Mouse (Mus musculus) lung, postnatal 0 days (tissue): ENCODE data around the gene Crabp2. TPM values are rescaled to one million over a fixed set of nuclear protein-coding genes. Genes with fewer than 3 reads are reported as not detected.

Source experiments
- ATAC-seq: fragments of 200-750 bp; cut with Nextera tagmentation; 2 replicates; pipeline ENCODE4 v1.8.0; 2017; ENCODE audit warnings: moderate library complexity
- DNase-seq: peaks from one replicate; pipeline ENCODE4 v3.0.0-alpha.2; 2016; ENCODE audit warnings: low spot score
- H3K27ac ChIP-seq: fragments of 300-500 bp; sonication (generic); 2 replicates; pipeline ENCODE4 v1.5.1; 2014; ENCODE audit warnings: antibody characterized with exemption, mild to moderate bottlenecking, low read length, mixed read lengths
- H3K27me3 ChIP-seq: fragments of 300-500 bp; sonication (generic); replicated peaks from 2 replicates; pipeline ENCODE4 v1.6.1; 2014; ENCODE audit warnings: low read length, mixed read lengths; ENCODE audit not compliant: insufficient read depth
- H3K36me3 ChIP-seq: fragments of 300-500 bp; sonication (generic); 2 replicates; pipeline ENCODE4 v1.6.1; 2014; ENCODE audit warnings: low read length, mixed read lengths; ENCODE audit not compliant: insufficient read depth
- H3K4me1 ChIP-seq: fragments of 300-500 bp; sonication (generic); 2 replicates; pipeline ENCODE4 v1.6.1; 2014; ENCODE audit warnings: antibody characterized with exemption, low read depth, low read length, mixed read lengths; ENCODE audit not compliant: insufficient read depth
- H3K4me2 ChIP-seq: fragments of 300-500 bp; sonication (generic); replicated peaks from 2 replicates; pipeline ENCODE4 v1.6.1; 2014; ENCODE audit warnings: low read depth, mild to moderate bottlenecking, low read length, moderate library complexity, mixed read lengths
- H3K4me3 ChIP-seq: fragments of 300-500 bp; sonication (generic); 2 replicates; pipeline ENCODE4 v1.5.1; 2014; ENCODE audit warnings: low read depth, low read length
- H3K9ac ChIP-seq: fragments of 300-500 bp; sonication (generic); replicated peaks from 2 replicates; pipeline ENCODE4 v1.6.1; 2014; ENCODE audit warnings: low read depth, mild to moderate bottlenecking
- H3K9me3 ChIP-seq: fragments of 300-500 bp; sonication (generic); 2 replicates; pipeline ENCODE4 v1.6.1; 2016; ENCODE audit warnings: low read length, mixed read lengths
- CTCF ChIP-seq: IDR thresholded peaks from 2 replicates; pipeline ENCODE4 v1.5.1; 2016; ENCODE audit warnings: antibody characterized with exemption, mild to moderate bottlenecking
- EP300 ChIP-seq: IDR thresholded peaks from 2 replicates; pipeline ENCODE4 v1.6.1; 2016; ENCODE audit warnings: antibody characterized with exemption, mild to moderate bottlenecking, control low read depth
- whole genome bisulfite sequencing: fragments of 180-500 bp; shearing (Covaris S2); extraction: QIAGEN DNeasy Blood & Tissue Kit; methylation state at CpG from one replicate; pipeline ENCODE4 v1.1.7; 2014; 5-methylcytosine and 5-hydroxymethylcytosine counted together
- polyA plus RNA-seq: library from polyadenylated mRNA; unstranded; fragments of >200 nt; fragmentation: Nextera tagmentation; extraction: Ambion mirVana; gene quantifications from 2 replicates; pipeline ENCODE4 v1.2.1, GENCODE M21; 2015

Gene Crabp2
- polyA plus RNA-seq, 1 experiment from 2014 or later, result 0.21 TPM

DNA sequence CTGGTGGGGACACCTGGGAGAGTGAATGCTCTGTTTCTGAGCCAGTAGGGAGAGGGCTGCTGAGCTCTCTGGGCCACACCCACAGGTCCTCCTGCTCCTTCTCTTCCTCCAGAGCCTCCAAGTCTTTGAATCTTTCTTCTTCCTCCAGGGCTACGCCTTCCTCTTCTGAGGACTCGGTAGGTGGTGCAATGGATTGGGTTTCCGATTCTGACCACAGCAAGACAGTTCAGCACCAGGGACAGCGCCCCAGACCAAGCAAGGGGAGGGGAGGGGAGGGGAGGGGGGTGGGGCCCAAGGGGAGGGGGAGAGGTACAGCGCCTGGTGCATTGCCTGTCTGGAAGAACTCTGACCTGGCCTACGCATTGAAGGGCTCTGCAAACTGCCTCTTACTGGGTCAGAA lies 45.0 kb downstream of the Crabp2 start:
- Histone ChIP-seq H3K27ac (no peak overlapping the region), H3K4me1 (peaks cover 5% of the 10 kb centered on the region; the same call in 1 of the 2 replicates), H3K9ac (no peak overlapping the region), H3K4me3 (no peak overlapping the region), H3K4me2 (no peak overlapping the region), H3K9me3 (no peaks in the 10 kb centered on the region), H3K36me3 (no peaks in the 10 kb centered on the region), H3K27me3 (peaks cover 50% of the 10 kb centered on the region)
- 0% methylated on average over 5 of the region's 6 CpGs for WGBS
- DNase-seq (no peak), ATAC-seq (no peak)
- TF ChIP-seq EP300, result no peak
- TF ChIP-seq CTCF, result no peak

DNA sequence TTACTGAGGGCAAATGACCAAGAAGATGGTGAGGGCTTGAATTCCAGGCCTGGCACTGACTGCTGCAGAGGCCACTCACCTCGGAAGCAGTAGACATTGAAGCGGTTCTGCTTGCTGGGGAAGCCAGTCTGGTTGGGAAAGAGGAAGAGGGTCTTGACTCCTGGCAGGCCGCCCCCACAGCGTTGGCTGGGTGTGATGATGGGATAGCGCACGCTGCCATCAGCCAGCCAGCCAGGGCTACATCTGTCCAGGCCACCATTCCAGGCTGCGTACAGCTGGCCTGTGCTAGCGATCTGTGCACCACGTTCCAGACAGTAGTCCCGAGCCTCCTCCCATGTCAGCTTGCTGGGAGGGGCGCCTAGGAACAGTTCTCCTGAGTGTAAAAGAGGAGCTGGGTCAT lies 46.9 kb downstream of the Crabp2 start:
- TF ChIP-seq CTCF, result no peak
- DNase-seq, result no peak
- Histone ChIP-seq H3K4me3 (no peak overlapping the region), H3K4me2 (no peak overlapping the region), H3K4me1 (peaks cover 9% of the 10 kb centered on the region), H3K36me3 (no peaks in the 10 kb centered on the region), H3K27me3 (peaks cover 61% of the 10 kb centered on the region), H3K9ac (no peak overlapping the region), H3K9me3 (no peaks in the 10 kb centered on the region), H3K27ac (no peak overlapping the region)
- WGBS, result 28% methylated on average over 11 of the region's 11 CpGs
- ATAC-seq, result peak; percentile 42

DNA sequence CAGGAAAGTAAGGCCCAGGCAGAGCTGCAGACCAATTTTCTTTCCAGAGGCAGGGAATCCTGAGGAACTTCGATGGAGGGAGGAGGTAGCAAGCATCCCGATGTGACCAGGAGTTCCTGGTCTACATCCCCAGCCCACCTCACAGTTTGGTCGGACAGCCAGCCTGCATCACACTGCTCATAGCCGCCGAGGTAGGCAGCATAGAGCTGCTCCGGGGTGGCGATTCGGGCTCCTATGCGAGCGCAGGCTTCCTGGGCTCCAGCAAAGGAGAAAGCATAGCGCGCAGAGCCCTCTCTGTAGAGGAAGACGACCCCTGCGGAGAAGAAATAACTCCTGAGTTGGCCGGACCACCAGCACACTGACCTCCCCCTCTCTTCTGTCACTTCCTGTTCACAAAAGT lies 47.9 kb downstream of the Crabp2 start:
- DNase-seq, result no peak
- WGBS, result 5% methylated on average over 14 of the region's 15 CpGs
- Histone ChIP-seq H3K4me2 (no peak overlapping the region), H3K36me3 (no peaks in the 10 kb centered on the region), H3K9me3 (no peaks in the 10 kb centered on the region), H3K27me3 (peaks cover 62% of the 10 kb centered on the region), H3K27ac (no peak overlapping the region), H3K4me3 (no peak overlapping the region), H3K4me1 (peaks cover 9% of the 10 kb centered on the region), H3K9ac (no peak overlapping the region)
- ATAC-seq, result no peak
- TF ChIP-seq EP300, result no peak
- no peak for TF ChIP-seq CTCF

DNA sequence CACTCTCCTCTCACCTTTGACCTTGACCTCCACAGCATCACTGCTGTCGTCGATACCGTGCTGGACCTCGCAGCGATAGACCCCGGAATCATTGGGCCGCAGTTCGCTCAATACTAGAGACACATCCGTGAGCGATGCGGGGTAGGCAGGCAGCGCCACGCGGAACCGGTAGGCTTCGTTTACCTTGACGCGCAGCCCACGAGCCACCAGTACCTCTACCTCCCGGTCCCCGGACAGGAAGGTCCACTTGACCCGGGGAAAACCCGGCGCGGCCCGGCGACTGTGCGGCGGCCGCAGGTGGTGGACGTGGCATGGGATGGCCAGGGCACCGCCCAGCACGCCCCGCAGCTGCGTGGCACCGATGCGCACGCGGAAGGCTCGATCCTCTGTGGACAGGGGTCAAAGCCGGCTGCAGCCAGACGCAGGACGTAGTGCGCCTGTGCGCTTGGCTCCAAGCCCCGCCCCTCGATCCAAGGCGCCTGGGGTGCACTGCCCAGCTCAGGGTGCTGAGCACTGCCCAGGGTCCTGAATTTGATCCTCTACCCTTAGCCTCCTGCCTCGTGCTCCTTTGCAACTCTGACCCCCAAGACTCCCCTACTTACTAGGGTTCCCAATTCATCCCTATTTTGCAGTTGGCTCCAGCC lies 48.6 kb downstream of the Crabp2 start:
- no peaks in the 10 kb centered on the region for H3K9me3 ChIP-seq
- peaks cover 13% of the 10 kb centered on the region for H3K4me1 ChIP-seq
- H3K27ac ChIP-seq, result no peak overlapping the region
- ATAC-seq, result peak; percentile 28
- H3K36me3 ChIP-seq, result no peaks in the 10 kb centered on the region
- peak overlapping the region; percentile 44 for H3K4me2 ChIP-seq
- peak overlapping the region; percentile 17; the same call in 1 of the 2 replicates for H3K4me3 ChIP-seq
- peaks cover 62% of the 10 kb centered on the region for H3K27me3 ChIP-seq
- DNase-seq, result no peak
- H3K9ac ChIP-seq, result no peak overlapping the region
- WGBS, result 2% methylated on average over 44 of the region's 49 CpGs
- TF ChIP-seq CTCF, result no peak
- no peak for TF ChIP-seq EP300

DNA sequence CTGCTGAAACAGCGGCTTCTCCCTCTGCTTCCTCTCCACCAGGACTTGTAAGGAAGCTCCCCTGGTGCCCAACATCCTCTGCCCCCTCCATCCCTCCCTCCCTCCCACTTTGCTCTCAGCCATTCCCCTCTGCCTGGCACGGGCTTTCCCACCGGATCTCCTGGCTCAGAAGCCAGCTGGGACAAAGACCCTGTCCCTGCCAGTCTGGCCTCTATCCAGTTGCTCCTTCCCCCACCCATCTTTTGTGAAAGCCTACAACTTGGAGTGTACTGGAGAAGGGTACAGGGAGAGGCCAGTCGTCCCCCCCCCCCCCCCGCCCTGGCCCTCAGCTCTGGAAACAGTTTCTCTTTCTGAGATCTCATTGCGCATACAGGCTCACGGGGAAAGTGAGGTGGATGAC lies 50.3 kb downstream of the Crabp2 start:
- no peaks in the 10 kb centered on the region for H3K36me3 ChIP-seq
- ATAC-seq, result no peak
- no peak overlapping the region for H3K27ac ChIP-seq
- peaks cover 16% of the 10 kb centered on the region for H3K4me1 ChIP-seq
- H3K9me3 ChIP-seq, result no peaks in the 10 kb centered on the region
- TF ChIP-seq CTCF (no peak), EP300 (no peak)
- H3K27me3 ChIP-seq, result peaks cover 58% of the 10 kb centered on the region
- no peak for DNase-seq
- no peak overlapping the region for H3K4me3 ChIP-seq
- no peak overlapping the region for H3K9ac ChIP-seq
- no peak overlapping the region for H3K4me2 ChIP-seq
- 4% methylated on average over 6 of the region's 7 CpGs for WGBS

DNA sequence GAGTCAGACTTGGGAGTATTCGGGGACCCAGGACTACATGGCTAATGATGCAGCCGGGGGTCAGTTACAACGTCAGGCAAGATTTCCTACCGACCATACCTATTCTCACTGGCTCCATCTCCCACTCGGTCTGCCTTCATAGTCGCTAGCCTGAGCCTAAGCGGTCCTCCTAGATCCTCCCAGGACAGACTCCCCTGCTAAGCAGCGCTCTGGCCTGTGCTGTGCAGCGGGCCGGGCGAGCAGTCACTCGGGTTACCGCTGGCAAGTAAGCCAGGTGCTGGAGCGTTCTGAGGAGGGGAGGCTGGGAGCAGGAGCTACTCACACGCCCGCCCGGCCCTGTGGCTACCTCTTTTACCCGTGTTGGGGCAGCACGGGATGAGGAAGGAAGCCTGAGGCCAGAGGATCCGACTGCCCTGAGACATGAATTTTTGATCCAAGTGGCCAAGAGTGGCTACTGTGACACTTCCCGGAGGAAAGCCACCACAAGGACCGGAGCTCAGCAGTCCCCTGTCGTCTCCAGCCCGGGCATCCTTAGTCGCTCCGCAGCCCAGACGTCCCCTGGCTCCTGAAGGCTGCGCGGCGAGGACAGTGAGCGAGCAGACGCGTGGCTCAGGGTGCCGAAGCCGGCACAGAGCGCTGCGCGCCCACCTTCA lies 50.9 kb downstream of the Crabp2 start:
- no peak overlapping the region for H3K27ac ChIP-seq
- ATAC-seq, result no peak
- DNase-seq, result no peak
- peaks cover 16% of the 10 kb centered on the region for H3K4me1 ChIP-seq
- H3K4me3 ChIP-seq, result peak overlapping the region; percentile 26; the same call in 1 of the 2 replicates
- 2% methylated on average over 38 of the region's 38 CpGs for WGBS
- TF ChIP-seq CTCF (no peak), EP300 (no peak)
- peaks cover 58% of the 10 kb centered on the region for H3K27me3 ChIP-seq
- H3K4me2 ChIP-seq, result peak overlapping the region; percentile 56
- no peaks in the 10 kb centered on the region for H3K36me3 ChIP-seq
- H3K9ac ChIP-seq, result no peak overlapping the region
- H3K9me3 ChIP-seq, result no peaks in the 10 kb centered on the region
